Mouse (Mus musculus) cerebral cortex, adult 2 months (tissue): ENCODE measurements around the gene Ccdc51.

Experiments
- WGBS: fragments of 180-500 bp; shearing (Covaris S2); methylation state at CpG from one replicate; pipeline ENCODE4 v1.1.7; 2018; 5-methylcytosine and 5-hydroxymethylcytosine counted together

The Ccdc51 gene

DNA sequence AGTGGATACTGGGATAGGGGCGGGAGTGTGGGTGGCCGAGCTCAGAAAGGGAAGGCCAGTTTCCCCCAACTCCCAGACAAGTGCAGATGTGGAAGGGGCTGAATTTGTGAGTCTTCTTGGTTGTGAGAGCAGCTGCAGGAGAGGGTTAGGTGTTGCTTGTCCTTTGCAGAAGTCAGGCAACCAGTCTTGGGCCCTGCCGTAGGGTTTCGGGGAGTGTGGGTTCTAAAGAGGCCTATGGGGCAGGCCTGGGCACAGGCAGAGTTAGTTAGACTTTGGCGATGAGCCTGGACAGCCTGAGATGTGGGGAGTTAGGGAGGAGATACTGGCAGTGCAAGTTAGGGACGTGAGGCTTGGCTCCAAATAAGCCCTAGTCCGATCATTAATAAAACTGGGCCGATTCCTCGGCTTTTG is 14.0 kb downstream of the Ccdc51 start:
- 44% methylated on average over 9 of the region's 9 CpGs for WGBS

DNA sequence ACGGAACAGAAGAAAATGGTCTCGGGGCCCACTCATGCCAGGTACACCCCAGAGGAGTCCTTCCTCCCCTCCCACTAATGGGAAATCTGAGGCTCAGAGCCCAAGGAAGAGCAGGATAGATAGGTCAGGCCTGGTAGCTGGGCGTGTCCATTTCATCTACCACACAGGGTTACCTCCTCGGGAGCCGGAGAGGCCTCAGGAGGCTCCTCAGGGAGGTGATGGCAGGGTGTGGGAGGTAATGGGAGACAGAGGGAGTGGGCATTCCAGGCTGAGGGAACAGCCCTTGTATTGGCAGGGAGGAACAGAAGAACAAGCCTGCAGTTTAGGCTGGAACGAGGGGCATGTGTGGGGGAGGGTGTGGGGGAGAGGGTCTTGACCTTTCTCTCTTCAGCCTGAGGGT is 14.6 kb downstream of the Ccdc51 start:
- WGBS: 40% methylated on average over 6 of the region's 6 CpGs

DNA sequence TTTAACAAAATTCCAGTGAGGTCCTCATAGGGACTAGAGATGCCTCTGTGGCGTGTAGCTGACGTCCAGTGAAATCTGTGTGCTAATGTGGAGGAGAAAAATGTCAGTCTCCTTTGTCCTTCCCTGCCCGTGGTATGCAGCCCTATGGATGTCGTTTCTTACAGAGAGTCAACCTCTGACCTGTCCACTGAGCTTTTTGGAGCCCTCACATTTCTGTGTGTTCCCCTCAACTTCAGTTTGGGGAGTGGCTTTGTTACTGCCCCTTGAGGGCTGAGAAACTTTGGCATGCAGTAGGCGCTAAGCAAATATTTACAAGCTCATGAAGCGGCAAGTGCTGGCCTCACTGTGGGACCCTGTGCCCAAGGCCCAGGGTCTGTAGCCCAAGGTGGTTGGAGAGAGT is 15.0 kb downstream of the Ccdc51 start:
- 48% methylated on average over 6 of the region's 6 CpGs for WGBS

DNA sequence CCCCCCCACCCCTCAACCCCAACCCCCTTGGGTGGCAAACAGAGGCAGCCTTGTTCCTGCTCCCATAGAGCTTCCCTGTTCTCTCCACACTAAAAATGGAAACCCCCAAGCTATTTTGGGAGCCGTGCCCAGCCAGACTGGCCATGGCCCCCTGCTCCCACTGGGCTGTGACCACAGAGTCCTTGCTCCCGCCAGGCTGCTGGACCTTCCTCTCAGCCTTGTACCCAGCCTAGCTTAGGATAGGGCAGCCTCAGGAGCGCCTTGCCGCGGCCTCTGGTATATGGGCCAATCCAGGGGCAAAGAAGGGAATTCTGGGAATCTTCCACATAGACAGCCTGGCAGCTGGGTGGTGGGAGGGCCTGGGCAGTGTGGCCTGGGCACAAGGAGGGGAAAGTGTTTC is 15.5 kb downstream of the Ccdc51 start:
- WGBS: 40% methylated on average over 5 of the region's 5 CpGs

DNA sequence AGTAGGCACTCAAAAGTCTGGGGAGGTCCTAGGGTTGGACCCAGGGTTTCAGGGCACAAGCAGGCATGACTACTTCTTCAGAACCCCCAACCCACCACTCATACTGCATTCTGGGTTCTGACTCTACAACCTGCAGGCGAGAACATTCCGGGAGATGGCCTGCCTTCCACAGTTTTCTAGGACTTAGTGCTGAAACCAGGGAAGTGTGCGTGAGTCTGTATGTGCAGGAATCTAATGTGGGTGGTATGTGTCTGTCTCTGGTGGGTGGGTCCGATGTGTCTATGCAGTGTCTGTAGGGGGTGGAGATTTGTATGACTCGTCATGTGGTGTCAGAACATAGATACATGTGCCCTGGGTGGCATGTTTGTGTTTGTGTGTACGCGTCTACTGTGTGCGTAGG is 16.1 kb downstream of the Ccdc51 start:
- WGBS: 57% methylated on average over 8 of the region's 8 CpGs

DNA sequence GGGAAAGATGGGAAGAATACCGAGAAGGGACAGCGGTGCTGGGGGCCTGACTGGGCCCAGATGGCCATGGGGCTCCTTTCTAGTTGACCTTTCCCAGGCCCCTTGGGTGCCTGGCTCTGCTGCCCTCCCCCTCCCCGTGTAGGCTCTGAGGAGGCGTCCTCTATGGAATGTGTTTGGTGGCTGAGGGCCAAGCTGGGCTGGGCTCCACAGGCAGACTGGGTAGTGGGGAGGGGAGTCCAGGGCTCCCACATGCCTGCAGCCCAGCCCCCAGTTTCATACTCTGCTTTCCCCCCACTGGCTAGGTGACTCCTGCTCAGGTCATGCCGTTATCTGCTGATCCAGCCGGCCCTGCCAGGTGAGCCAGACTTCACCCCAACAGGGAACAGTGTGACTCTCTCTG is 16.7 kb downstream of the Ccdc51 start:
- 48% methylated on average over 6 of the region's 6 CpGs for WGBS

DNA sequence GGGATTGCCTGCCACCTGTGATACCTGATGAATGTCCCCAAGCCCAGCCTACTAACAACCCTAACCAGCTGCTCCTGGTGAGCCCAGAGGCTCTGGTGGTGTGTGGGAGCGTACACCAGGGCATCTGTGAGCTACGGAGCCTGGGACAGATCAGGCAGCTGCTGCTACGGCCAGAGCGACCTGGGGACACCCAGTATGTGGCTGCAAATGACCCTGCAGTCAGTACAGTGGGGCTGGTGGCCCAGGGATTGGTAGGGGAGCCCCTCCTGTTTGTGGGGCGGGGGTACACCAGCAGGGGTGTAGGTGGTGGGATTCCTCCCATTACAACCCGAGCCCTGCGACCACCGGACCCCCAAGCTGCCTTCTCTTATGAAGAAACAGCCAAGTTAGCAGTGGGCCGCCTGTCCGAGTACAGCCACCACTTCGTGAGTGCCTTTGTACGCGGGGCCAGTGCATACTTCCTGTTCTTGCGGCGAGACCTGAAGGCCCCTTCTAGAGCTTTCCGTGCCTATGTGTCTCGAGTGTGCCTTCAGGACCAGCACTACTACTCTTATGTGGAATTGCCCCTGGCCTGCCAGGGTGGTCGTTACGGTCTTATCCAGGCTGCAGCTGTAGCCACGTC is 18.1 kb downstream of the Ccdc51 start:
- WGBS: 78% methylated on average over 20 of the region's 20 CpGs

DNA sequence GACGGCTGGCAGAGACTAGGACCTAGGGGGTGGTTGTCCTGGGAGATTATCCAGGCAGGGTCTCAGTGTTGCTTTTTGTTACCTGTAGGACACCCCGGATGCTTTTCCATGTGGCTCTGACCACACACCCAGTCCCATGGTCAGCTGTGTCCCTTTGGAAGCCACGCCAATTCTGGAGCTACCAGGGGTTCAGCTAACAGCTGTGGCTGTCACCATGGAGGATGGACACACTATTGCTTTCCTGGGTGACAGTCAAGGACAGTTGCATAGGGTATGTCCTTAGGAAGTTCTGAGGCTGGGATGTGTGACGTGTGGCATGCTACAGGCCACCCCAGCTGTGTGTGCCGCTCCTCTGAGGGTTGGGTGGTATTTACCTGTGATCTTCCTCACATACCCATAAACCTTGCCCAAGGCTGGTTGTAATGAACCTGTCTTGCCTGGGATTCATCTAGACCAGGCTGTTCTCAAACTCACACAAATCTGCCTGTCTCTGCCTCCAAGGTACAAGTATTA is 19.7 kb downstream of the Ccdc51 start:
- 95% methylated on average over 5 of the region's 5 CpGs for WGBS

DNA sequence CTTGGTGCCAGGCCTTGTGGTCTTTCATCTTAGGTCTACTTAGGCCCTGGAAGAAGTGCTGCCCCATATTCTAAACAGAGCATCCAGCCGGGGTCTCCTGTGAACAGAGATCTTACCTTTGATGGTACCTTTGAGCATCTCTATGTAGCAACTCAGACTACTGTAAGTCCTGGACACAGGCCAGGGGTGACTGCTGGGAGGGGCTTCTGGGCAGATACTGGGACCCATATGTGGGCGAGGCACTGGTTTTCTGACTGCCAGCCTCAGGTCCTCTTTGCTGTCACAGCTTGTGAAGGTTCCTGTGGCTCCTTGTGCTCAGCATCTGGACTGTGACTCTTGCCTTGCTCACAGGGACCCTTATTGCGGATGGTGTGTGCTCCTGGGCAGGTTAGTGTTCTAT is 20.2 kb downstream of the Ccdc51 start:
- WGBS: 91% methylated on average over 3 of the region's 3 CpGs

DNA sequence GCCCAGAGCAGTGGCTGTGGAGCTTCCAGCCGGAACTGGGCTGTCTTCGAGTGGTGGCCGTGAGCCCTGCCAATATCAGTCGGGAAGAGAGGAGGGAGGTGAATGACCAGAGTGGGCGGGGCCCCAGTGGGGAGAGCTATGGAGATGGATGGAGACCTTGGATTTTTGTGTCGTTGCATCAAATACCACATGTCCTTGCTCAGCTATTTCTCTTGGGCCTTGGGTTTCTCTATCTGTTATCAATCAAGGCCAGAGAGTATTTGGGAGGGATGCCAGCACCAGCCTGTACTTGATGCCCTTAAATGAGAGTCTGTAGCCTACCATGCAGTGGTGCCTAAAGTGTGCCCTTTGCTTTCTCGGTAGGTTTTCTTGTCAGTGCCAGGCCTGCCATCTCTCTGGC is 21.0 kb downstream of the Ccdc51 start:
- 65% methylated on average over 7 of the region's 7 CpGs for whole genome bisulfite sequencing

DNA sequence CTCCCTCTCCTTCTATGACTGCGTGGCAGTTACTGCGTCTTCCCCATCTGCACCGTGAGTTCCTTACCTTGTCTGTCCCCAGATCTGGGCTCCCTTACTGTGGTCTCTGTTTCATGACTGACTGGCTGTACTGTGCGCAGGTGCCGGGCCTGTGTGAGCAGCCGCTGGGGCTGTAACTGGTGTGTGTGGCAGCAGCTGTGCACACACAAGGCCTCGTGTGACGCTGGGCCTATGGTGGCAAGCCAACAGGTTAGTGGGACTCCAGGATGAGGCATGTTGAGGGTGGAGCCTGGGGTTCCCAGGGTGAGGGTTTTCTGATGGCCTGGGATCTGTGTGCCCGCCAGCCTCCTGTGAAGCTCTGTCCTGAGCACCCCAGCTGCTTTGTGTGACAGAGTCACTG is 21.8 kb downstream of the Ccdc51 start:
- 86% methylated on average over 9 of the region's 9 CpGs for WGBS

DNA sequence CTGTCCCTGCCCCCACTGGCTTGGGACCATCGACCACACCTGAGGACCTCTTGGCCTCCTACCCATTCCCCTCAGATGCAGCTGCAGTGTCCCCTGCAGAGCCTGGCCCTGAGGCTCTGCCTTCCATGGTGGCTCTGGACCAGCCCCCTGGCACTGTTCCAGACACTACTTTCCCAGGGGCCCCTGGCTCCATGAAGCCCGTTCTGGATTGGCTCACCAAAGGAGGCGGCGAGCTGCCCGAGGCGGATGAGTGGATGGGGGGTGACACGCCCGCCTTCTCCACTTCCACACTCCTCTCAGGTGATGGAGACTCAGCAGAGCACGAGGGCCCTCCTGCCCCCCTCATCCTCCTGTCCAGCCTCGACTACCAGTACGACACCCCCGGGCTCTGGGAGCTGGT is 22.7 kb downstream of the Ccdc51 start:
- WGBS: 62% methylated on average over 12 of the region's 12 CpGs

DNA sequence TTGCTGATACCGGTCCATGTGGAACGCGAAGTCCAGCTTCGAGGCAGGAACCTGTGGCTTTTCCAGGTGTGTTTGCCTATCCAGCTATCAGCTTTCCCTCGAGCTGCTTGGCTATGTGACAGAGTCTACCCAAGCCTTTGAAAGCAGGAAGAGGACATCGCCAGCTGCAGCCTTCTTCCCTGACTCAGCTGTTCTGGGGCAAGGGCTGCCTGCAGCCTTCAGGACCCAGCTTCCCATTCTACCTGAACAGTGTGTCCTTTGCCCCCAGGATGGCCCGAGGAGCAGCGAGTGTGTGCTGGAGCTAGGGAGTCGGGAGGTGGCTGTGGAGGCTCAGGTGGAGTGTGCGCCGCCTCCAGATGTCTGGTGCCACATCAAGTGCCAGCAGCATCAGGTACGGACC is 23.4 kb downstream of the Ccdc51 start:
- WGBS: 84% methylated on average over 12 of the region's 12 CpGs

DNA sequence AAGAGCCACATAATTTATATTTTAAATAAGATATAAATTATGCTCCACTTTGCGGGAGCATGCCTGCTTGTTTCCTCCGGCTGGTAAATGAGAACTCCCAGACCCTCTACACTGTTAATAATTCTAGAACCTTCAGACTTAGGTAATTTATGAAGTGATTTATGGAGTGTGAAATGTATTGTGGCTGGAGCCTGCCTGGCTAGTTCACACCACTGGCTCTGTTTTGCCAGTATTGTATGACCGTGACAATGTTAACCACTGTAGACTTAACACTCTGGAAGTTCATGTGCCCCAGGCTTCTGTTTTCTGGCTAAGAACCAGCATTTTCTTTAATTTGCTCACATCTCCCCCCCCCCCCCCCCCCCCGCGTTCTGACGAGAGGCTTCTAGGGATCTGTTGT is 25.0 kb downstream of the Ccdc51 start:
- WGBS: 77% methylated on average over 6 of the region's 6 CpGs

DNA sequence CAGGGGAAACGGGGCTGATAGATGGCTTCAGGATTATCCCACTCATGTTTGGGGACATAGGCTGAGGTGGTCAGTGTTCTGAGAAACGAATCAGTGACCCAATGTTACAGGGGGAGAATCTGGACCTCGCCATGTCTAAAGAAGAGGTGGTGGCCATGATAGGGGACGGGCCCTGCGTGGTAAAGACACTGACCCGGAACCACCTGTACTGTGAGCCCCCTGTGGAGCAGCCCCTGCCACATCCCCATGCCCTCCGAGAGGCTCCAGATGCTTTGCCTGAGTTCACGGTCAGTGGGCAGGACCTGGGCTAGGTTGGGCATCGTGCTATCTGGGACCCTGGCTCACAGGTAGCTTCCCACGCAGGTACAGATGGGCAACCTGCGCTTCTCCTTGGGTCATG is 27.9 kb downstream of the Ccdc51 start:
- 95% methylated on average over 11 of the region's 11 CpGs for WGBS

DNA sequence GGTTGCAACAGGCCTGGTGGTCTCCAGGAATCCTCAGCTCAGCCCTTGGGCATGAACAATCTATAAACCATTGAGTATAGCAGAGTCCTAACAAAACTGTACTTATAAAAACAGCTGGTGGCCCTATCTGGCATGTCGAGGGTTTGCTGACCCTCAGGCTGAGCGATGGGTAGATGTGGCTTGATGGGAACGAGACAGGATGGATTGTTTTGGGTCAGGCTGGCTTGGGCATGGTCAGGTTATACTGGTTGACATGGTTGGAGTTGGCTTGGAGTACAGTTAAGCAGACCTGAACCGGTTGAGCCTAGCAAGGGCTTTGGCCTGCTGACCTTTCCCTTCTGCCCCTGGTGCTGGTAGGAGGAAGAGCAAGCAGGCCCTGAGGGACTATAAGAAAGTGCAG is 28.8 kb downstream of the Ccdc51 start:
- WGBS: 88% methylated on average over 4 of the region's 4 CpGs

DNA sequence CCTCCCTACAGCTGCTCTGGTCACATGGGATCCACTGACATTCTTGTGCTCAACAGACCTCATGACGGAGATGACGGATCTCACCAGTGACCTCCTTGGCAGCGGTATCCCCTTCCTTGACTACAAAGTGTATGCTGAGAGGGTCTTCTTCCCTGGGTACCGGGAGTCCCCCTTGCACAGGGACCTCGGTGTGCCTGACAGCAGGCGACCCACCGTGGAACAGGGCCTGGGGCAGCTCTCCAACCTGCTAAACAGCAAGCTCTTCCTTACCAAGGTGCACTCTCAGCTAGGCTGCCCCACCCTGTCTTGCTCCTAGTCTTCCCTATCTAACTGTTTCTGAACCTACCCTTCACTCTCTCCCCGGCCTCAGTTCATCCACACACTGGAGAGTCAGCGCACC is 29.3 kb downstream of the Ccdc51 start:
- WGBS: 92% methylated on average over 9 of the region's 9 CpGs

DNA sequence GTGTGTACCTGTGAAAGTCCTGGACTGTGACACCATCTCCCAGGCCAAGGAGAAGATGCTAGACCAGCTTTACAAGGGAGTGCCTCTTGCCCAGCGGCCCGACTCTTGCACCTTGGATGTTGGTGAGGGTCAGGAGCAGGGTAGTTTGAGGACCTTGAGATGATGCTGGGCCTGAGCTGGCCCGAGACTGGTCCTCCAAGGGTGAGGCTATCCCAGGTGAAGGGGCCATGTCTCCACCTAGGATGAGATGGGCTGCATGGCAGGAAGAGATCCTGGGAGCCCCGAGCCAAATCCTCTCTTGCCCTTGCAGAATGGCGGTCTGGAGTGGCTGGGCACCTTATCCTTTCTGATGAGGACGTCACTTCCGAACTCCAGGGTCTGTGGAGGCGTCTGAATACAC is 31.0 kb downstream of the Ccdc51 start:
- 96% methylated on average over 8 of the region's 8 CpGs for WGBS

DNA sequence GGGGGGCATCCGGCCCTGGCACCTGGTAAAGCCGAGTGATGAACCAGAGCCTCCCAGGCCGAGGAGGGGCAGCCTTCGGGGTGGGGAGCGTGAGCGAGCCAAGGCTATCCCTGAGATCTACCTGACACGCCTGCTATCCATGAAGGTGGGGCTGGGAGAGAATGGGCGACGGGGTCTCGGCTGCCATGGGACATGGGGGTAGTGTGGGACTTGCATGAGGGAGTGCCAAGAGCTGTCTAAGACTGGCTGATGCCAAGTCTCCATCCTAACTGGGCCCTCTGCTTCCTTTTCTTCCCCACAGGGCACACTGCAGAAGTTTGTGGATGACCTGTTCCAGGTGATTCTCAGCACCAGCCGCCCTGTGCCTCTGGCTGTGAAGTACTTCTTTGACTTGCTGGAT is 32.0 kb downstream of the Ccdc51 start:
- WGBS: 94% methylated on average over 11 of the region's 11 CpGs

DNA sequence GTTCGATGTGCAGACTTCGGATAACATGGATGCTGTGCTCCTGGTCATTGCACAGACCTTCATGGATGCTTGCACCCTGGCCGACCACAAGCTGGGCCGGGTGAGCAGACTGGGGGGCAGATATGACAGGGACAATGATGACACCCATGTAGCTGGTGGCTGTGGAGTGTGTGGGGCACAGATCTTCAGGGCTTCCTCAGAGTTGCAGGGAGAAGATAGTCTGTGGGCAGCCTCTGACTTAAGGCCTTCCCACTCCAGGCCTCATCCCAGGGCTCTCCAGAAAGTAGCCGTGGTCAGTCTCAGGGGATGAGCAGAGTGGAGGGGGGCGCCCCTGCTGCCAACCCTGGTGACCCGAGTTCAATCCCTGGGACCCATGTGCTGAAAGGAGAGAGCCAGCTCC is 32.6 kb downstream of the Ccdc51 start:
- 90% methylated on average over 7 of the region's 7 CpGs for WGBS

DNA sequence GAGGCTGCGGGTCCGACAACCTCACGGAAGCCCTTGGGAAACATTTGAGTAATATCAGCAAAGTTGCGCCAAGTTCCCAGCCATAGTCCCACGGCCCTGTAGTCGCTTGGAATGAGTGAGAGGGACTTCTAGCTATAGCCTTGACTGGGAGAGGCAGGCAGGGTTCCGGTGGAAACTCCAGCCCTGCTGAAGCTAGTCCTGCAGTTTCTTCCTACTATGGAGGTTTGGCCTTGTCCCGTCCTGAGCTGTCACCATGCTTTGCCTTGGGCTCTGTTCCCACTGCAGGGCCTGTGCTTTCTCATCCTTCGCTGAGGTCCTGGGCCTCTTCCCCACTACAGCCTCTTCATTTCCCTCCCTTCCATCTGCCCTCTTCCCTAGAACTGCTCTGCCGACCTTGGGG is 33.9 kb downstream of the Ccdc51 start:
- 93% methylated on average over 10 of the region's 10 CpGs for WGBS

DNA sequence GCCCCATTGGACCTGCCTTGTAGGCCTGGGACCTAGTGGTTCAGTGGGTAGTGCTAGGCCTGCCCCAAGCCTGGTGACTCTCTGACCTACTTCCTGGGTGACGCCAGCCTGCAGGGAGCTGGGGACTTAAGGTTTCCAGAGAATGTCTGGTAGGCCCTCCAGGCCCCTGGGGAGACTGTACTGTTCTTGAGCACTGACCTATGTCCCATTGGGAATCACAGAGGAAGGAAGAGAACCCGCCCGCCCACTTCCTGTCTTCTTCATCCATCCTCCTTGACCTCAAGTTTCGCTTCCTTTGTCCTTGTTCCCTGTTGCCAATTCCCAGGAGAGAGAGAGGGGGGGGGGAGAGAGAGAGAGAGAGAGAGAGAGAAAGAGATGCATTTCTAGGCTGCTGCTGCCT is 35.8 kb downstream of the Ccdc51 start:
- 87% methylated on average over 4 of the region's 4 CpGs for WGBS

DNA sequence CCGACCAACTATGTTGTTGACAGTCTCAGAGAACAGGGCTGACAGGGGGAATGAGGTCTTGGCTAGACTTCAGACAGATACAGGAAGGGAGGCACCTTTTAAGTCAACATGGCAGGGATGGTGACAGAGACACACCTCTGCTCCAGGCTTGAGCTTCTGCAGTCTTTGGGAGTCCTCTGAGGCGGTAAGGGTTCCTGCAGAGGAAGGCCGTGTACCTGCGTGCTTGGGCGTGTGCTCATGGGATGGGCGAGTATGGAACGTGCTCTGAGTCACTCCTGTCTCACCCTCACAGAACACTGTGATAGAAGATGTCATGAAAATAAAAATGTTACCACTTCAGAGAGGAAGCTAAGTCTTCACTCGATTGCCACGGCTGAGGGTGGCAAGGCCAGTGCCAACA is 37.3 kb downstream of the Ccdc51 start:
- 70% methylated on average over 9 of the region's 9 CpGs for WGBS

DNA sequence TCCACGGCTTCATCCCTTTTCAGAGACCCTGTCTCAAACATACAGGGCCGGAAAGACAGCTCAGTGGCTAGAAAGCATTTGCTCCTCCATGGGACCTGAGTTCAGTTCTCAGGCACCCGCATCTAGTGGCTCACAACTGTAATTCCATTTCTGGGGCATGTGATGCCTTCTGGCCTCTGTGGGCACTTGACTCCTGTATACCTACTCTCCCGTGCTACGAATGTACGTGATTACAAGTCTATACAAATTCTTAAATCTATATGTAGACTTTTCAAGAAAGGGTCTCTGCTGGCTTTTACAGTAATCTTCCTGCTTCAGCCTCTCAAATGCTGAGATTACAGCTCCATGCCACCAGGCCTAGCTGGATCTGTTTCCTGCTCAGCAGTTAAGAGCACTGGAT is 38.7 kb downstream of the Ccdc51 start:
- 85% methylated on average over 6 of the region's 6 CpGs for whole genome bisulfite sequencing
